Mouse (Mus musculus): ENCODE results near the gene Prrx2. TPM values are rescaled to one million over a fixed set of nuclear protein-coding genes. Genes with fewer than 3 reads are reported as not detected.

Prrx2 gene
- polyA plus RNA-seq, 1 experiment from 2014 or later, result 24.4 TPM

DNA sequence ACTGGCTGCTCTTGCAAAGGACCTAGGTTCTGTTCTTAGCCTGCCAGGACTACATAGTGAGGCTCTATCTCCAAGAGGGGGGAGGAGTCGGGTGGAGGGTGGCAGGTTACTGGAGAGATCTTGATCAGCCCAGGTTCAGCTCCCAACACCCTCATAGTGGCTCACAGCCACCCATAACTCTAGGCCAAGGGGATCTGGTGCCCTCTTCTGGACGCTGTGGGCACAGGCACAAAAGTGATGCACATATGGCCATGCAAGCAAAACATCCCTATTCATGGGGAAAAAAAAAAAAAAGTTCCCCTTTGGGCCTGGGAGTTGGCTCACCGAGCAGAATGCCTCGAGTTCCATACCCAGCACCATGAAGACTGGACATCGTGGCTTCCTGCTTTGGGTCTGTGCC, 5.5 kb upstream of the Prrx2 start:
- WGBS, result 36% methylated on average over 5 of the region's 5 CpGs

DNA sequence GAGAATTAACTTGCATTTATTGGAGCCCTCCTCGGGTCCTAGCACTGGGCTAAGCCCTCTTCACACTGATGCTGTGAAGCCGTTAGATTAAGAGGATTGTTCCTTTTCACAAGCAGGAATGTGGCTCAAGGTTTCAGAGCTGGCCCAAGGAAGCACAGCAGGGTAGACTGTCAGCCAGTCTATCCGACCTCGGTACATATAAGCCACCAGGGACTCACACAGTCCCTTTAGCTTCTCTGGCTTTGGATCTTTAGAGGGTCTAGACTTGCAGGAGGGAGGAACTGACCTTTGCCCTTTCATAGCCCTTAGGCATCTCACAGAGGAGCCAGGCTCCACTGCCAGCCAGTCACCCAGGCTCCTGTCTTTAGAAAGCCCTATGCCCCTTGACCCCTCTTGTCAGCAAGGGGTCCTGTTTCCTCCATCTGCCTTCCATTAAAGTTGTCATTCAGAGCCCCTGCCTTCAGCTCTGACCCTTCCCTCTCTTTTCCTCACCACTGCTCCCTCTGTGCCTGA, 4.4 kb upstream of the Prrx2 start, which contains the start of gene Asb6:
TSS of gene Asb6 (minus strand) at position 51 of the 513 bp plus-strand sequence.
- Histone ChIP-seq H3K9me3 (ENCODE audit: control insufficient read depth, low read length) (no peaks in the 10 kb centered on the region), H3K27ac (ENCODE audit: low read depth, low read length) (no peak within 1 kb of the TSS), H3K36me3 (ENCODE audit: control insufficient read depth, insufficient read depth, low read length) (peaks cover 2% of the 10 kb centered on the region; the same call in 1 of the 2 replicates), H3K27me3 (ENCODE audit: control insufficient read depth, insufficient read depth, low read length) (no peaks in the 10 kb centered on the region), H3K4me1 (ENCODE audit: control insufficient read depth, insufficient read depth, low read length) (peaks cover 9% of the 10 kb centered on the region), H3K4me3 (ENCODE audit: low read depth, low read length) (no peak within 1 kb of the TSS), H3K9ac (ENCODE audit: low read length) (no peak within 1 kb of the TSS), H3K4me2 (no peak within 1 kb of the TSS)
- WGBS, result 5% methylated on average over 4 of the region's 4 CpGs
- DNase-seq (ENCODE audit: low spot score, missing footprints) (no peak), ATAC-seq (ENCODE audit: low FRiP score) (no peak)

More for the DNA sequence above, 5.5 kb upstream of the Prrx2 start:
- Histone ChIP-seq H3K4me1 (ENCODE audit: control insufficient read depth, insufficient read depth, low read length) (peaks cover 9% of the 10 kb centered on the region), H3K9ac (ENCODE audit: low read length) (no peak overlapping the region), H3K4me2 (no peak overlapping the region), H3K27ac (ENCODE audit: low read depth, low read length) (no peak overlapping the region), H3K36me3 (ENCODE audit: control insufficient read depth, insufficient read depth, low read length) (peaks cover 8% of the 10 kb centered on the region), H3K9me3 (ENCODE audit: control insufficient read depth, low read length) (no peaks in the 10 kb centered on the region), H3K4me3 (ENCODE audit: low read depth, low read length) (no peak overlapping the region), H3K27me3 (ENCODE audit: control insufficient read depth, insufficient read depth, low read length) (no peaks in the 10 kb centered on the region)
- DNase-seq (ENCODE audit: low spot score, missing footprints), result peak; percentile 90
- no peak for ATAC-seq (ENCODE audit: low FRiP score)

- H3K36me3 ChIP-seq (ENCODE audit: control insufficient read depth, insufficient read depth, low read length), result no peaks in the 10 kb centered on the region
These were observed 1.1 kb upstream of the Prrx2 start for GRCm38 (mm10) chr2:30833644-30834043.

GRCm38 (mm10) chr2:30836238-30836990, 1.6 kb downstream of the Prrx2 start:
- H3K27ac ChIP-seq (ENCODE audit: low read depth, low read length), result no peak overlapping the region
- DNase-seq (ENCODE audit: low spot score, missing footprints), result no peak
- no peaks in the 10 kb centered on the region for H3K36me3 ChIP-seq (ENCODE audit: control insufficient read depth, insufficient read depth, low read length)
- no peaks in the 10 kb centered on the region for H3K27me3 ChIP-seq (ENCODE audit: control insufficient read depth, insufficient read depth, low read length)
- 16% methylated on average over 21 of the region's 21 CpGs for WGBS
- no peaks in the 10 kb centered on the region for H3K4me1 ChIP-seq (ENCODE audit: control insufficient read depth, insufficient read depth, low read length)
- H3K4me3 ChIP-seq (ENCODE audit: low read depth, low read length), result no peak overlapping the region
- no peaks in the 10 kb centered on the region for H3K9me3 ChIP-seq (ENCODE audit: control insufficient read depth, low read length)
- H3K9ac ChIP-seq (ENCODE audit: low read length), result no peak overlapping the region
- no peak for ATAC-seq (ENCODE audit: low FRiP score)
- no peak overlapping the region for H3K4me2 ChIP-seq

More at GRCm38 (mm10) chr2:30833644-30834043, 1.1 kb upstream of the Prrx2 start:
- H3K4me3 ChIP-seq (ENCODE audit: low read depth, low read length), result no peak overlapping the region
- 73% methylated on average over 5 of the region's 5 CpGs for WGBS
- H3K27ac ChIP-seq (ENCODE audit: low read depth, low read length), result no peak overlapping the region
- no peak for ATAC-seq (ENCODE audit: low FRiP score)
- no peaks in the 10 kb centered on the region for H3K27me3 ChIP-seq (ENCODE audit: control insufficient read depth, insufficient read depth, low read length)
- no peak overlapping the region for H3K4me2 ChIP-seq
- no peaks in the 10 kb centered on the region for H3K9me3 ChIP-seq (ENCODE audit: control insufficient read depth, low read length)
- no peak for DNase-seq (ENCODE audit: low spot score, missing footprints)
- H3K9ac ChIP-seq (ENCODE audit: low read length), result no peak overlapping the region
- H3K4me1 ChIP-seq (ENCODE audit: control insufficient read depth, insufficient read depth, low read length), result no peaks in the 10 kb centered on the region

DNA sequence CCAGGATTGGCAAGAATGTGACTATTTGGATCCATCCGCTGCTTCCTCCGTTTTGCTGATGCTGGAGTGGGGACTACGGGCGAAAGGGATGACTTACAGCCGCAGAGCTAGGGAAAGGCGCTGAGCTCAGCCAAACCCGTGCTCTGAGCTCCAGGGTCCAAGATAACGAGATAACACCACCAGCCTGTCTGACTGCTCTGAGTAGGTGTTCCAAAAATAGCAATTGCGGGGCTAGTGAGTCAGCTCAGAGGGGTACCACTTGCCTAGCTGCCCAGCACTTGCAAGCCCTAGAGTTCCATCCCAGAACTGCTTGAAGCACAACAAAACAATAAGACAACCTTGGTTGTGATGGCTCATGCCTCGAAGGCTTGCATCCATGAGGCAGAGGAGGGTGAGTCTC, 7.8 kb downstream of the Prrx2 start:
- no peak overlapping the region for H3K9ac ChIP-seq (ENCODE audit: low read length)
- H3K4me3 ChIP-seq (ENCODE audit: low read depth, low read length), result no peak overlapping the region
- no peak overlapping the region for H3K4me2 ChIP-seq
- H3K4me1 ChIP-seq (ENCODE audit: control insufficient read depth, insufficient read depth, low read length), result 0 out of 2 replicates have a peak, but pooled peaks cover 2% of the 10 kb centered on the region
- ATAC-seq (ENCODE audit: low FRiP score), result no peak
- DNase-seq (ENCODE audit: low spot score, missing footprints), result no peak
- H3K27me3 ChIP-seq (ENCODE audit: control insufficient read depth, insufficient read depth, low read length), result peaks cover 16% of the 10 kb centered on the region
- WGBS, result 64% methylated on average over 10 of the region's 10 CpGs
- H3K9me3 ChIP-seq (ENCODE audit: control insufficient read depth, low read length), result no peaks in the 10 kb centered on the region
- H3K36me3 ChIP-seq (ENCODE audit: control insufficient read depth, insufficient read depth, low read length), result no peaks in the 10 kb centered on the region
- H3K27ac ChIP-seq (ENCODE audit: low read depth, low read length), result no peak overlapping the region

GRCm38 (mm10) chr2:30845152-30846070, 10.6 kb downstream of the Prrx2 start:
- Histone ChIP-seq H3K9me3 (ENCODE audit: control insufficient read depth, low read length) (no peaks in the 10 kb centered on the region), H3K27me3 (ENCODE audit: control insufficient read depth, insufficient read depth, low read length) (peaks cover 16% of the 10 kb centered on the region), H3K4me3 (ENCODE audit: low read depth, low read length) (peak overlapping the region; percentile 43), H3K27ac (ENCODE audit: low read depth, low read length) (no peak overlapping the region), H3K36me3 (ENCODE audit: control insufficient read depth, insufficient read depth, low read length) (no peaks in the 10 kb centered on the region), H3K4me2 (peak overlapping the region; percentile 72), H3K4me1 (ENCODE audit: control insufficient read depth, insufficient read depth, low read length) (0 out of 2 replicates have a peak, but pooled peaks cover 2% of the 10 kb centered on the region), H3K9ac (ENCODE audit: low read length) (peak overlapping the region; percentile 66)
- DNase-seq (ENCODE audit: low spot score, missing footprints) (peak; percentile 95), ATAC-seq (ENCODE audit: low FRiP score) (no peak)
- WGBS, result 1% methylated on average over 67 of the region's 80 CpGs

- Histone ChIP-seq H3K36me3 (ENCODE audit: control insufficient read depth, insufficient read depth, low read length) (no peaks in the 10 kb centered on the region), H3K9me3 (ENCODE audit: control insufficient read depth, low read length) (no peaks in the 10 kb centered on the region), H3K9ac (ENCODE audit: low read length) (no peak overlapping the region), H3K27me3 (ENCODE audit: control insufficient read depth, insufficient read depth, low read length) (peaks cover 16% of the 10 kb centered on the region), H3K27ac (ENCODE audit: low read depth, low read length) (no peak overlapping the region), H3K4me2 (0 out of 2 replicates have a peak overlapping the region, but pooled peaks have one; percentile 72), H3K4me3 (ENCODE audit: low read depth, low read length) (no peak overlapping the region; the same call in 1 of the 2 replicates), H3K4me1 (ENCODE audit: control insufficient read depth, insufficient read depth, low read length) (0 out of 2 replicates have a peak, but pooled peaks cover 2% of the 10 kb centered on the region)
- no peak for ATAC-seq (ENCODE audit: low FRiP score)
- no peak for DNase-seq (ENCODE audit: low spot score, missing footprints)
- 81% methylated on average over 8 of the region's 8 CpGs for WGBS
These were observed 11.5 kb downstream of the Prrx2 start for GRCm38 (mm10) chr2:30846236-30846635.

GRCm38 (mm10) chr2:30846723-30847122, 12.0 kb downstream of the Prrx2 start:
- Histone ChIP-seq H3K36me3 (ENCODE audit: control insufficient read depth, insufficient read depth, low read length) (no peaks in the 10 kb centered on the region), H3K27ac (ENCODE audit: low read depth, low read length) (no peak overlapping the region), H3K27me3 (ENCODE audit: control insufficient read depth, insufficient read depth, low read length) (peaks cover 16% of the 10 kb centered on the region), H3K9ac (ENCODE audit: low read length) (no peak overlapping the region), H3K4me3 (ENCODE audit: low read depth, low read length) (no peak overlapping the region), H3K4me1 (ENCODE audit: control insufficient read depth, insufficient read depth, low read length) (0 out of 2 replicates have a peak, but pooled peaks cover 2% of the 10 kb centered on the region), H3K4me2 (no peak overlapping the region), H3K9me3 (ENCODE audit: control insufficient read depth, low read length) (no peaks in the 10 kb centered on the region)
- WGBS, result 50% methylated on average over 6 of the region's 6 CpGs
- ATAC-seq (ENCODE audit: low FRiP score) (no peak), DNase-seq (ENCODE audit: low spot score, missing footprints) (no peak)
